Mouse (Mus musculus) megakaryocyte, embryonic 14.5 days (primary cell): Measurements from ENCODE around the gene Cecr2.

ENCODE experiments used
- FLI1 ChIP-seq: IDR thresholded peaks from 2 replicates; pipeline ENCODE4 v1.6.1; 2012; ENCODE audit warnings: low read length, inconsistent platforms, mixed read lengths
- GATA1 ChIP-seq: IDR thresholded peaks from 3 replicates; pipeline ENCODE4 v1.6.1; 2012; ENCODE audit warnings: mixed read lengths, low read length, inconsistent platforms, borderline replicate concordance

- no peak for TF ChIP-seq GATA1
- TF ChIP-seq FLI1 = no peak
These were observed 141.5 kb downstream of the Cecr2 start for GRCm38 (mm10) chr6:120807738-120808081.
